Mouse (Mus musculus) bone marrow macrophage, adult 2 months (primary cell): Measurements from ENCODE around the gene Fank1. TPM values are rescaled to one million over a fixed set of nuclear protein-coding genes. Genes with fewer than 3 reads are reported as not detected.

ENCODE experiments used
- H3K27ac ChIP-seq: 2 replicates; pipeline ENCODE4 v1.5.1; 2012; ENCODE audit warnings: low read depth, low read length; ENCODE audit not compliant: insufficient read depth
- H3K4me1 ChIP-seq: 2 replicates; pipeline ENCODE4 v1.6.1; 2012; ENCODE audit warnings: low read length; ENCODE audit not compliant: control insufficient read depth, insufficient read depth
- H3K4me3 ChIP-seq: 2 replicates; pipeline ENCODE4 v1.5.1; 2012; ENCODE audit warnings: mild to moderate bottlenecking, low read length, moderate library complexity; ENCODE audit not compliant: insufficient read depth
- CTCF ChIP-seq: IDR thresholded peaks from 2 replicates; pipeline ENCODE4 v1.5.1; 2012; ENCODE audit warnings: low read depth, mild to moderate bottlenecking, low read length, moderate library complexity
- POLR2A ChIP-seq: IDR thresholded peaks from 2 replicates; pipeline ENCODE4 v1.6.1; 2012; ENCODE audit warnings: mild to moderate bottlenecking, low read depth, low read length, borderline replicate concordance
- polyA plus RNA-seq: library from polyadenylated mRNA; stranded (reverse); fragments of >200 nt; gene quantifications from 2 replicates; pipeline ENCODE4 v1.2.4, GENCODE M21; 2012; ENCODE audit not compliant: missing spikeins, insufficient read depth, insufficient read length

The Fank1 gene
- polyA plus RNA-seq, 1 experiment: not detected

DNA sequence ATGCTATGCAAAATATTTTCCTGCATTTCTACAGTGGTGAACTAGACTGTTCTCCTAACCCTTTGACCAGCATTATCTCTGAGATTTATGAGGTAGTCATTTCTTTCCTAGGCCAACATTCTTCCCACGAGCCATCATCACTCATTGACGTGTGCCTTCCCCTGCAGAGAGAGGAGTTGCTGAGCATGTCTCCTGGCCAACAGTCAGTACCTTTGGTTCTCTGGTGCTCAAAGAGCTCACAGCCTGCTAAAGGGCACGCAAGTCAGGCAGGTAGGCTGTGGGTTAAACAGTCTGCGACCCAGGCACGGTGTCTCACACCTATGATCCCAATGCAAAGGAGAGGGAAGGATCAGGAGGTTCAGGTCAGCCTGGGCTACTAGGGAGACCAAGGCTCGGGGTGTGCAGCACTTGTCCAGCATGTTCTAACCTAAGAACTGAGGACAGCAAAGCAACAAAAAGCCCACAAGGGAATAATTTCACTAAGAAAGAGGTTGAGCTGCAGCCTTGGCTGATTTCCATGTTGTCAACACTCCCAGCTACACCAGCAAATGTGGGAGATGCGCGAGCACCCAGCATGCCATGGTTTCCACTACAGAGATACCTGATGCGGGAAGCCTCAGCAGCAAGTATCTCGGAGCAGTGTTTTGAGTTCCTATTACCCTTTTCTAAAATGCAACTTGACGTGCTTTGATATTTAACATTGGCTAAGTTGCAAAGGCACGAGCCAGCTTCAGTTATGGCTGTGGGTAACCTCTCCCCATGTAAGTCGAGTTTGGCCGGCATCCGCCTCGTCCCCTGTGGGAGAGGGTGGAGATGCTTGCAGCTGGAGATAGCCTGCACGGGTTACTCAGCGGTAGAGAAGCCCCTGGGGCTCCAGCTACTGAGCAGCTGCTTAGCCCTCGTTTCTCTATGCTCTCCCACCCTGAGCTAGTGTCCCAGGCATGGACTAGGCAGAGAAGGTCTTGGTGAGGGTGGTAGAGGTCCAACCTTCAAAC is 112.6 kb downstream of the Fank1 start:
- H3K4me3 ChIP-seq: no peak overlapping the region
- no peak for TF ChIP-seq POLR2A
- no peak for TF ChIP-seq CTCF
- no peak overlapping the region for H3K27ac ChIP-seq
- no peaks in the 10 kb centered on the region for H3K4me1 ChIP-seq

DNA sequence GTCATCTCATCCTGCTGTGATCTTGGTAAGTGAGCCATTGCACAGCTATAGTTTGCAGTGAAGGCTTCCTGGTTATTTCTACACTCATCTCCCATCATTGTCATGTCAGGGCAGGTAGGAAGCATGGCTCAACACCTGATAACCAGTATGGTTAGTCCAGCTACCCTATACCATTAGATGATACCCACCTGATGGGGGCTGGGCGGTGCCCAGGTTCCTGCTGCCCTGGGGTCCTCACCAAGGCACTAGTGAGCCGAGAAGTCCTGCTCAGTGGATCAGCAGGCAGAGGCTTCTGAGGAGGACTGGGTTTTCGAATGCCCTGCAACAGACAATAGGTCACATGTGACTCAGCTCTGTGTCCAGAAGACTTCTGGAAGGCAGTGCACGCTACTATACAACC is 113.3 kb downstream of the Fank1 start:
- H3K4me1 ChIP-seq: no peaks in the 10 kb centered on the region
- no peak for TF ChIP-seq CTCF
- TF ChIP-seq POLR2A: no peak
- no peak overlapping the region for H3K4me3 ChIP-seq
- H3K27ac ChIP-seq: no peak overlapping the region

DNA sequence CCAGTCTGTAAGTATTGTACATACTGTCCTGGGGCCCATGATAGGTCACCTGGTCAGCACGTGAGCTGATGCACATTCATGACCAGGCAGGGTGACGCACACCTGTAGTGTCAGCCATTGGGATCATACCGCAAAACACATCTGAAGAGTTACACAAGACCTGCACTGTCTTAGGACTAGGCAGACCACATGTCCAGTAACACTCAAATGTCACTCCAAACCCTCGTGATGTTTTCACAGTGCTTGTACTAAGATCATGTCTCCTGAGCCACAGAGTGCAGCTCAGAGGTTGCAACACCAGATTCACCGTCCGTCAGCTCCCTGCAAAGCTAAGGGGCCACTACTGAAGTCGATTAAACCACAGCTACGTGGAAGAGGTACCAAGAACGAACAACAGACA is 114.6 kb downstream of the Fank1 start:
- Histone ChIP-seq H3K4me1 (no peaks in the 10 kb centered on the region), H3K4me3 (no peak overlapping the region), H3K27ac (no peak overlapping the region)
- TF ChIP-seq POLR2A (no peak), CTCF (no peak)

DNA sequence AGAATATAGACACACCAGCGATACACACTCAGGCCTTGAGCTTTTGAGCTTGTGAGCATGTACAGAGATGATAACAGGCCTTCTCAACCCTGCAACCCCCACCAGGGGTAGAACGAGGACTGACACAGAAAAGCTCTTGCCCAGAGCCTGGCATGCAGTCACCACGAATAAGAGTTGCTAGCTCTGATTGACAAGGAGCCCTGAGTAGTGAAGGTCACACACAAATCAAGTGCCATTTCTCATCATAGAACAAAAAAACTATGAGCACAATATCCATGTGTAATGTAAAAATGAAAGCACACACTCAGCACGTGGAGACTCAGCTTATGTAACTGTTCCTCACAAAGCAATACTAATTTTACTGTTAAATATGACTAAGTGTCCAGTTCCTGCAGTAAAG is 115.1 kb downstream of the Fank1 start:
- Histone ChIP-seq H3K4me3 (no peak overlapping the region), H3K27ac (no peak overlapping the region), H3K4me1 (no peaks in the 10 kb centered on the region)
- TF ChIP-seq CTCF (no peak), POLR2A (no peak)

DNA sequence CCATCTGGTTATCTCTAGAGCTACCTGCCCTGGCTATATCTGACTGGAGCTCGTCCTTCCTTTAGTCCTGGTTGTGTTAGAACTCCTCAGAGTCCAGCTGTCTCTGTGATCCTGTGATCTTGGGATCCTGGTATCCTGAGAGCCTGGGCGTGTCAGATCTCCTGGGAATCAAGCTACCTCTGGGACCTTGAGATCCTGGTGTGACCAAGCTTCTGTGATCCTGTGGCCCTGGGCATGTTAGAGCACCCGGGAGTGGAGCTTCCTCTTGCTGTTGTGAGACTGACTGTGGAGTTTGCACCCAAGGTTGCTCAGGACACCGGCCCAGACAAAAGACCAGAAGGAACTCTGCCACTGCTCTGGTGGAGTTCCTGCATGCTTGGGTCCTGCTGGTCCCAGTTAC is 122.7 kb downstream of the Fank1 start:
- Histone ChIP-seq H3K4me3 (no peak overlapping the region), H3K4me1 (no peaks in the 10 kb centered on the region), H3K27ac (no peak overlapping the region)
- TF ChIP-seq CTCF (no peak), POLR2A (no peak)

DNA sequence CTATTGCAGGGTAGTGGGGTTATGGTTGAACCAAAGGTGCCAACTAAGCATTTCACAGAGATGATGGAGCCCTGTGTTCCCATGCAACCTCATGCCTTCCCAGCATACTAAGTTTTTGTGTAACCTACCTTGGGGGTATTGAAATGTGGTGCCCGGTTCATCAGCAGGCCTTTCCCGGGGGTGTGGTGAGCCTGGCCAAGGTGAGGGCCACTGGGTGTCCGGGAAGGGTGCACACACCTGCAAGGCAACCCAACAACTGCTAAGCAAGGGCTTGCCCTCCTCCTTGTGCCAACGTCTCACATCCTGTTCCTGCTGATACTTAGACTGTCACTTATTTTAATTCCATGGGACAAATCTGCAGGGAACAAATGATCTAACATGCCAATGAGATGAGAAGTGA is 132.3 kb downstream of the Fank1 start:
- Histone ChIP-seq H3K27ac (no peak overlapping the region), H3K4me1 (no peaks in the 10 kb centered on the region), H3K4me3 (no peak overlapping the region)
- TF ChIP-seq CTCF (no peak), POLR2A (no peak)

DNA sequence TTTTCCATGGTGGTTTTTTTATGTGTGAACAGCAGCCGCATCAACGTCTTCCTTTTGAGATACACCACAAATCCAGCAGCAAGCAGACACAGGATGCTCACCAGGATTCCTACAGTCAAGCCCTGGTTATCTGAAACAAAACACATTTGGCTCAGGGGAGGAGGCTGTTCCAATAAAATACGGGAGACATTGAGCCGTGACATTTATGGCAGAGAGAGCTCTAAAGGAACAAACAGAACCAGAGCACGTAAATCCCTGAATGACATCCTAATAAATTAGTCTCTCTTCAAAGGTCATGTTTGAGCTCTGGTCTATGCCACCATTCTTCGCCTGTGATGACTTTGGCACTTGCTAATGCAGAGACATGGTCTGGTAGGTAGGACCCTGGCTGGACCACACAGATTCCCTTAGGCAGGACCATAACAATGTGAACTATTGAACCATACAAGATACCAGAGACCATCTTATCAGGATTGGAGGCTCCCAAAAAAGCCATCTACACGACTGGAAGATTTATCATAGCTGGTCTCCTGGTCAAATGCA is 133.2 kb downstream of the Fank1 start:
- Histone ChIP-seq H3K4me3 (no peak overlapping the region), H3K27ac (no peak overlapping the region), H3K4me1 (no peaks in the 10 kb centered on the region)
- no peak for TF ChIP-seq CTCF
- no peak for TF ChIP-seq POLR2A

DNA sequence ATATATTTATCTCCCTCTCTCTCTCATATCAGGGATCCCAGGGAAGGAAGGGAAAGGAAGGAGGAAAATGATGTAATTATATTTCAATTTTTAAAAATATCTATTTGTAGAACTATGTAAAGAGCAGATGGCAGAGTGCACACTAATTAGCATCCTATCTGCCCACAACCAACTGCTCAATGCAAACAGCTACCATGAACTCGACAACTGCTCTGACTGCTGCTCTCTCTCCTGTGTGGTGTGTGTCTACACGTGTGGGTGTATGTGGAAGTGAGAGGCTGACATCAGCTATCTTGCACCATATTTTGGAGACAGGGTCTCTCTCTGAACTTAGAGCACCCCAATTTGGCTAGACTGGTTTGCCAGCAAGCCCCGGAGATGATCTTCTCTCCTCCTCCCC is 135.2 kb downstream of the Fank1 start:
- TF ChIP-seq POLR2A: no peak
- TF ChIP-seq CTCF: no peak
- Histone ChIP-seq H3K4me1 (no peaks in the 10 kb centered on the region), H3K4me3 (no peak overlapping the region), H3K27ac (no peak overlapping the region)

DNA sequence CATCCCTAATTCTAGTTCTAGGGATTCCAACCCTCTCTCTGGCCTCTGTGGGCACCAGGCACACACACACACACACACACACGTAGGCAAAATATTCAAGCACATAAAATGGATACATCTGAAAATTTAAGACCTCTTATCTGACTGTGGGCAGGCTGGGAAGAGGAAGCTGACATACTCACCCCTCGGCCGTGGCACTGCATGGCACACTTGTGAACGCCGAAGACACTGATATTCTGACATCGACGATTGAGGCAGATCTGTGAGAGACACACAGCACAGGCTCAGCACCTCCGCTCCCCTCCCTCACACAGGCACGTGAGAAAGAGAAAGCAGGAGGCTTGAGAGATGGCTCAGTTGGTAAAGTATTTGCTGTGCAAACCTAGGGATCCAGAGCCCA is 139.6 kb downstream of the Fank1 start:
- Histone ChIP-seq H3K4me3 (no peak overlapping the region), H3K4me1 (no peaks in the 10 kb centered on the region), H3K27ac (no peak overlapping the region)
- no peak for TF ChIP-seq POLR2A
- TF ChIP-seq CTCF: no peak

DNA sequence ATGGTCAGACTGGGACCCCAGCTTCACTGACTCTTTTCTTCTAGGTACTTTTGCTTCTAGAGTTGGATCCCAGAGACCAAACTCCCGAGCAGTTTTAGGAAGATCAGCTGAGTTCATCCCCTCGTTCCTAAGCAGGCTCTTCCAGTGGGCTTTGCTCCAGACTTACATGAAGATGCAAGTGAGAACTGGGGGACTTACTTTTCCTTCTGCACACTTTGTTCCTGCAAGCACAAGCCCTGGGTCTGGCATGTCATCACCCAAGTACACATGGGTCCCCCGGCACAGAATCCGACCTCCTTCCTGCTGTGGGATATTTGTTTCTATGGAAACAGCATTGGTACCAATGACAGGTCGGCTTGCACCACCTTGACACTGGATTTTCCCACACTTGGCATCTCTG is 142.6 kb downstream of the Fank1 start:
- Histone ChIP-seq H3K4me3 (no peak overlapping the region), H3K27ac (no peak overlapping the region), H3K4me1 (no peaks in the 10 kb centered on the region)
- no peak for TF ChIP-seq CTCF
- TF ChIP-seq POLR2A: no peak

DNA sequence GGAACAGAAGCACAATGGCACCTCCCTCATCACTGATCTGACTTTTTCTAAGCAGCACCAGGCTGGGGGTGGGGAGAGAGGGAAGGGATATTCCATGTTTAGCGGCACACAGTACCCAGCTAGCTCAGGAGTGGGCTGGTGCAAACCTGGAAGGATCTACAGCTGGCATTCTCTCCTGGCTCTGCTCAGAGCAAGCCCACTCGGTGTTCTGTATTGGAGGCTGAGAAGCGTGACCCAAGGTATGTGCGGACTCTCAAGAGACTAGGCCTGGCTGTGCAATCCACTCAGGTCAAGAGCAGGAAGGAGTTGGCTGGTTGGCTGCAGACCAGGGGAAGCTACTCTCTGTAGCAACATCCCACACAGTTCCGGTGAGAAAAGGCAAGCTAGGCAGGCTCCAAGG is 143.3 kb downstream of the Fank1 start:
- H3K4me3 ChIP-seq: no peak overlapping the region
- no peak overlapping the region for H3K27ac ChIP-seq
- no peaks in the 10 kb centered on the region for H3K4me1 ChIP-seq
- no peak for TF ChIP-seq CTCF
- no peak for TF ChIP-seq POLR2A
